Mouse (Mus musculus): Measurements from ENCODE around the gene Ddx58.

DNA sequence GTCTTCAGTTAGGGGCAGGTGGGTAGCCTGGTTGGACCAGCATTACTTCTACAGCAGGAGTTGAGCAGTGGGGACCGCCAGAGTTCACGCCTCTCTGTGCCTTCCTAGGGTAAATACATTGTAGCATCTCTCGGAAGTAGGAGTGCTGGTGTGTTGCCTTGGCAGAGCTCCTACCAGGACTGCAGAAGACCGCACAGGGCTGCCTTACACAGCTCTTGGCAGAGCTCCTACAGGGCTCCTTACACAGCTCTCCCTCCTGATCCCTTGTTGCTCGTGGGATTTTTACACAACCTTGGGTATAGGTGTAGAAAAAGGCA lies 81.4 kb downstream of the Ddx58 start:
- TF ChIP-seq POLR2A (IDR thresholded peaks at IDR 0.05; ENCODE audit: control insufficient read depth, extremely low read depth, insufficient read depth, low read length, poor library complexity): no peak
- no peak for TF ChIP-seq CTCF (IDR thresholded peaks at IDR 0.05; ENCODE audit: borderline replicate concordance, control insufficient read depth, extremely low read depth, insufficient read depth, low read length, poor library complexity)
